Mouse (Mus musculus): ENCODE measurements around the gene Grk5.

The Grk5 gene

GRCm38 (mm10) chr19:61064386-61064785 is 174.8 kb downstream of the Grk5 start:
- DNase-seq (ENCODE audit: low spot score), result no peak

DNA sequence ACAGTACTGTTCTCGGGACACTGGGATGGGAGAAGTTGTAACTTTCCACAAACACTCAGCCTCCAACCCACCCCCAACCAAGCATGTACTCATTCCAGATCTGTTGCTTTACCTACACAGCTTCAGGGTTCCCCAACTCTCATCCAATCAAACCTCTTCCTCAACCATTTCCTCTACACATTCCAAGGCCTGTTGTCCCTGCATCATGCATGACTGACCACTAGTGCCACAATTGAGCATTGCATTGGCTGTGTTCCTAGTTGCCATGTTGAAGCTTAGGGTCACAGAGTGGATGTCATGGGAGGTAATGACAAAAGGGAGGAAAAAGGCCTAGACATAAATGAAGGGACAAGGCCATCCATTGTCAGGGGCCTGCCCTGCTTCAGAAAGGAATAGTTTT is 175.5 kb downstream of the Grk5 start:
- DNase-seq (ENCODE audit: low spot score), result no peak

DNA sequence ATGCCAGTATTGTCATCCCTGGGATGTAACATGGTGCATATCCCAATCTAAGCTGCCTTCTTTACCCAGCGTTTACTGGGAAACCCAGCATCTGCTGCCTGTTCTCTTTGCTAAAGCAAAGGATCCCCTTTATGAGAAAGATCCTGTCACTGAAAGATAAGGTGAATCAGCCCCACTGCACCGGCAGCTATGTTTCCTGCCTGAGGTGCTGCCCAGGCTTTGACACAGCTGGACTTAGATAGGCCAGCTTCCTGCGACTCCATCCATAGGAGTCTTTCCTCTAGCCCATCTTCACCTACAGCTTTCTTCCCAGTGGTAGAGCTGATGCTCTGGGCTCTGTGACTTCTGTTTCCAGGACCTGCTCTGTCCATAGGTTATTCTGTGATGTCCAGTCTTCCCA is 189.1 kb downstream of the Grk5 start:
- DNase-seq (ENCODE audit: low spot score), result no peak

- peak; percentile 75 for DNase-seq (ENCODE audit: low spot score)
Observed at GRCm38 (mm10) chr19:61080251-61080749, 190.8 kb downstream of the Grk5 start.

DNA sequence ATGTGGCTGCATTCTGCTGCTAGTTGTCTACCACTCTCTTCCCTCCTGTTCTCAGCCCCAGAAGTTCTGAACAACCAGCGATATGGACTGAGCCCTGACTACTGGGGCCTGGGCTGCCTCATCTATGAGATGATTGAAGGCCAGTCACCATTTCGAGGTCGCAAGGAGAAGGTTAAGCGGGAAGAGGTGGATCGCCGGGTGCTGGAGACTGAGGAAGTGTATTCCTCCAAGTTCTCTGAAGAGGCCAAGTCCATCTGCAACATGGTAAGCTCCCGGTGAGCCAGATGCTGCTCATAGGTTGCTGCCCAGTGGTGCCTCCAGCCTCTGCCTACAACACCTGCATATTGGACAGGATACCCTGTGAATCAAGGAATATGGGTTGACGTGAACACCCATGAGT is 193.5 kb downstream of the Grk5 start:
- DNase-seq (ENCODE audit: low spot score), result no peak

DNA sequence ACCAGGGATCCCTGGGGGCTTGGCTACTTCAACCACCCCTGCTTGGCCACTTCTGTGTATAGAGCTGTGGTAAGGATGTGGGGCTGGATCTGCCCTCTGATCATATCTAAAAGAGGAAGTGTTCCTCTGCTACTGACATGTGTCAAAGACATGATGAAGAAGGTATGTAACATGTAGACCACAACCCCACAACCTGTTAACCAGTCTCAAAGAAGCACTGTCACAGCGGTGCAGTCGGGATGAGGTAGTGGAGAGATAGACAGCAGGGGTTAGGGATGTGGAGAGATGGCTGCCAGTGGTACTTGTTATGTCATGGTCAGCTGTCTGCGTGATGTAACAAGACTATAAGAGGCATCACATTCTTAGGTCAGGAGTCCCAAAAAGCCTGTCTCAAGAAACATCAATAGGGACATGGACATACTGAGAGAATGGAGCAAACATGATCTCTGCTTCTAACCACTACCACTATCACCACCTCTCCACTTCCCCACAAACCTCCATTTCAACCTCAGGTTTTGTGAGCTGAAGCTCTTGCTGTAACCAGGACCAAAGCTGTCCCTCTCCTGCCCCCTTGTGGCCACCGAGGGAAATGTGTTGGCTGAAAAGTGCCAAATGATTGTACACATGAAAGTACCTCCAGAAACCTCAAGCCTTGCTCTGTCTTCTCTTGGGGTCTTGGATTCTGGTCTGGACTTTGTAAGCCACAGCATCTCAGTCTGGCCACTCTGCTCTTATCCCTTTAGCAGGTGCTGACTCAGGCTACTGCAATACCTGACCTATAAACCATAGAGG is 194.8 kb downstream of the Grk5 start:
- DNase-seq (ENCODE audit: low spot score), result peak; percentile 92

DNA sequence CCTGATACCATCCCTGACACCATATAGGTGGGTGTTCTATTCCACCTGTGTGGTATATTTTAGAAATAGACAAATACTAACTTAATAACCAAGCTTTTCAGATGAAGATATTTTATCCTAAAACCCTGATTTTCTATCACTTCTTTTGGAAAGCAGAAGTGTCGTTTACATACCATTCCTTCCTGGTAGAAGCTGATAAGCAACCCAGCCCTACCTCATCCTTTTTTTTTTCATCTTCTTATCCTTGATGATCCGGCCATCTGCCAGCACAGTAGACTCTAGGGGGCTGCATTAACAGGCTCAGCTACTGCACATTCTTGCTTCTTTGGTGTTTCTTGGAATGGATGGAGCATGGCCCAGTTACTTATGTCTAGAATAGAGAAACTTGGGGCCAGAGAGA is 195.7 kb downstream of the Grk5 start:
- DNase-seq (ENCODE audit: low spot score), result no peak

- DNase-seq (ENCODE audit: low spot score), result no peak
Observed at GRCm38 (mm10) chr19:61087781-61088180, 198.2 kb downstream of the Grk5 start.

- DNase-seq (ENCODE audit: low spot score), result no peak
Observed at GRCm38 (mm10) chr19:61089001-61089400, 199.5 kb downstream of the Grk5 start.

DNA sequence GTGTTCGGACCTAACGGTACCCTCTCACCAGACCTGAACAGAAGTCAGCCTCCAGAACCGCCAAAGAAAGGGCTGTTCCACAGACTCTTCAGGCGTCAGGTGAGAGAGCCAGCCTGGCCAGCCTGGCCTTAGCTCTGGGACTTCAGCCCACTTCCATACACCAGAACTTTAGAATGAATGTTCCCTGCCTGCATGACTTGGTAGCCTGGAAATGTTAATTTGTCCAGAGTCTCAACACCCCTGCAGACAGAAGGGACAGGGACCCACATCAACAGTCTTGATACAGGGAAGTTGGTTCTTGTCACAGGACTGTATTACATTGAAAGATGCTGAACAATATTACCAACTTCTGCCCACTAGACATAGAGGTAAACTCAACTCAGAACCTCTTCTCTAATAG is 201.0 kb downstream of the Grk5 start:
- DNase-seq (ENCODE audit: low spot score), result no peak

DNA sequence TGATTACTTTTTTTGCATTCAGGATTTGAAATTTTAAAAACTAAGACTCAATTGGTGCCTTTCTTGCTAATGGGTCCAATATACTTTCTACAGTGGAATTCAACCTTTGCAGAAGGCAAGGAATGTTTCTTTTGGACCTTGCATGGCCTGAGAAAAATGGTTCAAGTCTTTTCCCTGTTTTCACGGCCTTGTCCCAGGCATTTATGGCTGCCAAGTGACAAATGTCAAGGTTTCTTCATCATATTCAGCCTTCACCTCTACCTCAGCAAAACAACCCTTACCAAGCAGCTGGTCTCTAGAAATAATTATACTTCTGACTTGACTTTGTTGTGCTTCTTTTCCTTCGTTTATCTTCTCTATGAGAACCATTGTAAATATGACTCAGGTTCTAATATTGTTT is 207.2 kb downstream of the Grk5 start:
- DNase-seq (ENCODE audit: low spot score), result no peak

GRCm38 (mm10) chr19:61097764-61098163 is 208.2 kb downstream of the Grk5 start:
- DNase-seq (ENCODE audit: low spot score), result peak; percentile 43

DNA sequence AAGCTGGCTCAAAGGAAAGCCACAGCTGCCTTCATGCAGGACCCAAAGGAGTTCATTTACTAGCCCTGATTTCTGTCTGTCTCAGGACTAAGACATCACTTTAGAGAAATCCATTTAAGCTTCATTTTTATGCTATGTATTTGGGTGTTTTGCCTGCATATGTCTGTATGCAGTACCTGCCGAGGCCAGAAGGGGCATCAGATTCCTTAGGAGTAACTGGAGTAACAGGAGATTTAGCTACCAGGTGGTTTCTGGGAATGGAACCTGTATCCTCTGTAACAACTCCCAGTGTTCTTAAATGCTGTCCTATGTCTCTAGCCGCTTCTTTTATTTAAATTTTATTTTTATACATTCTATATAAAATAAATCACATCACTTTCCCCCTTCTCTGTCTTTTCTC is 220.6 kb downstream of the Grk5 start:
- no peak for DNase-seq (ENCODE audit: low spot score)

GRCm38 (mm10) chr19:61131096-61131495 is 241.5 kb downstream of the Grk5 start:
- DNase-seq (ENCODE audit: low spot score), result no peak

DNA sequence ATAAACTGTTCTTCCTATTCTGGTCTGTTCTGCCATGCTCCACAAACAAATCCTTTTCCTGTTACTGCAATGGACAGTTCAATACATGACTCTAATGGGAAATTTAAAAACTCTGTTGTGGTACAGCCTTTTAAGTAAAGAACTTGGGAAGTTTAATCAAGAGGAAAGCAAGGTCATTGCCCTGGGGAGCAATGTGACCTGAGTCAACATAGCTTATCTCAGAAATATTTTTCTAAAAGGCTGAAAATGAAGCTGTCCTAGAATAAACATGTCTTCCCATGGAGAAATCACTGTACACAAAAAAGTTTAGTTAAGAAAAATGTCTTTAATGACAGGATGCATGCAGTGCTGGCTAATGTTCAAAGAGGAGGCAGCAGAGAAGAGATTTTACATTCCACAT is 249.1 kb downstream of the Grk5 start:
- no peak for DNase-seq (ENCODE audit: low spot score)

DNA sequence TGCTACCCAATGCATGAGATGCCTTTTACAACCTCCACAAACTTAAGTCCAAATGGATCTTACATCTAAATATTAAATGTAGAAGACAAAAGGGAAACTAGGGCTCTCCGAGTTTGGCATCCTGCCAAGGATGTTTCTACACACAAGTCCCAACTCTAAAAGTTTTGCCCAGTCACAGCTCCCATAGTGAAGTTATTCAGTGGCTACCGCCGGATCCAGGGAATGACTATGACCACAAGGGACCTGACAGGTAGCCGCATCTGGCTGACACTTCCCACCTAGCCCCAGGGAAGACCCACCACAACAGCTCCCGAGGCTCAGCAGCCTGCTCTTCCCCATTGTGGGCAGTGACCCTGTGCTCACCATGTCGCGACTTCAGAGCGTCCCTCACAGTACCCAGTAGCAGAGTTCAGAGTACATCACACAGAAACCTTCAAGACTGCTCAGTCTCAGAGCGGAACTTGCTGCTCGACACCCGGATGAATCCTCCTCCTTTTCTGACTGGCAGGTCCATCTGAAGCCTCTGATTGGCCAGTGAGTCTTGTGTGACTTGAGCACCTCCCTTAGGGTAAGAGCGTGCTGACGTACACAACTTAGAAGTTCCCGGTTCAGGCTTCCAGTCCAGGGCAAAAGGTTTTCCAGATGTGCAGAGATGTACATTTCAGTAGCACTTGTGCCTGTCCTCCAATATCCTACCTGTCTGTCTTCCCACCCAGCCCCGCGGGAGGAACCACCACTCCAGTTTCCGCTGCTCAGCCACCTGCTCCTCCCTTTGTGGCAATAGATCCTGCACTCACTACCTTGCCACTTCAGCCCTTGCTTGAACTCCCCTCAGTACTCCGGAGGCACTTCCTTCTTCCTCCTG is 251.0 kb downstream of the Grk5 start, which contains the start of gene Zfp950:
TSS of gene Zfp950 (minus strand) at position 499 of the 865 bp plus-strand sequence.
- peak; percentile 95 for DNase-seq (ENCODE audit: low spot score)

DNA sequence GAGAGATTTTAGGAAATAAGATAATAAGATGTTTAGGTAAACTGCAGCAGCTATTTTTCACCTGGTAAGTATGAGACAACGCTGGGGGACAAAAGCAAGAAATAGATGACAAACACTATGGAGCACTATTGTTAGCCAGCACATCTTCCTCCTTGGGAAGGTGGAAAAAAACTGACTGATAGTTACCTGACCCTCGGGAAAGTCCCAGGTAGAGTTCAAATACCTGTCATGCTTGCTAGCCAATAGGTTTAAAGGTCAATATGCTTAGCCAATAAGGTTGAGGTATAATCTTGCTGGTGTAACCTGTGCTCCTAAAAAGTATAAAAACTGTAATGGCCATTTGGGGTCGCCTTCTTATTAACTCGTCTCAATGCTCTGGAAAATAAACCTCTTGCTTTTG is 251.8 kb downstream of the Grk5 start:
- no peak for DNase-seq (ENCODE audit: low spot score)

All from lung, postnatal 25 days (tissue).